Mouse (Mus musculus) limb, embryonic 14.5 days (tissue): ENCODE data around the gene Hoxd12. TPM values are rescaled to one million over a fixed set of nuclear protein-coding genes. Genes with fewer than 3 reads are reported as not detected.

ENCODE experiments used
- ATAC-seq: fragments of 200-750 bp; cut with Nextera tagmentation; 2 replicates; pipeline ENCODE4 v1.8.0; 2017; ENCODE audit warnings: low read depth, moderate number of reproducible peaks, moderate TSS enrichment; ENCODE audit not compliant: low FRiP score
- DNase-seq: peaks from one replicate; pipeline ENCODE4 v3.0.0-alpha.2; 2015; ENCODE audit warnings: low spot score
- H3K27ac ChIP-seq: fragments of 300-500 bp; sonication (generic); replicated peaks from 2 replicates; pipeline ENCODE4 v1.5.1; 2014; ENCODE audit warnings: low read depth, mild to moderate bottlenecking, low read length, moderate library complexity, mixed read lengths
- H3K27me3 ChIP-seq: fragments of 300-500 bp; sonication (generic); 2 replicates; pipeline ENCODE4 v1.6.1; 2014; ENCODE audit warnings: low read length, mixed read lengths; ENCODE audit not compliant: control insufficient read depth, insufficient read depth
- H3K36me3 ChIP-seq: fragments of 300-500 bp; sonication (generic); 2 replicates; pipeline ENCODE4 v1.6.1; 2014; ENCODE audit warnings: mild to moderate bottlenecking, low read length, moderate library complexity, mixed read lengths; ENCODE audit not compliant: control insufficient read depth, insufficient read depth
- H3K4me1 ChIP-seq: fragments of 300-500 bp; sonication (generic); 2 replicates; pipeline ENCODE4 v1.6.1; 2014; ENCODE audit warnings: antibody characterized with exemption, low read length, mixed read lengths; ENCODE audit not compliant: control insufficient read depth, insufficient read depth
- H3K4me2 ChIP-seq: fragments of 300-500 bp; sonication (generic); replicated peaks from 2 replicates; pipeline ENCODE4 v1.6.1; 2014; ENCODE audit warnings: low read depth, mild to moderate bottlenecking, low read length, moderate library complexity; ENCODE audit not compliant: severe bottlenecking
- H3K4me3 ChIP-seq: fragments of 300-500 bp; sonication (generic); replicated peaks from 2 replicates; pipeline ENCODE4 v1.5.1; 2014; ENCODE audit warnings: low read length
- H3K9ac ChIP-seq: fragments of 300-500 bp; sonication (generic); 2 replicates; pipeline ENCODE4 v1.6.1; 2014; ENCODE audit warnings: mild to moderate bottlenecking, low read depth, low read length, moderate library complexity; ENCODE audit not compliant: severe bottlenecking
- H3K9me3 ChIP-seq: fragments of 300-500 bp; sonication (generic); 2 replicates; pipeline ENCODE4 v1.6.1; 2016; ENCODE audit warnings: low read length; ENCODE audit not compliant: control insufficient read depth
- POLR2A ChIP-seq: fragments of 200-500 bp; IDR thresholded peaks from 2 replicates; pipeline ENCODE4 v1.8.0; 2012; ENCODE audit warnings: inconsistent platforms, mild to moderate bottlenecking, moderate library complexity, borderline replicate concordance; ENCODE audit not compliant: insufficient read depth, insufficient read length; ENCODE audit errors: extremely low read depth
- WGBS: fragments of 180-500 bp; shearing (Covaris S2); extraction: QIAGEN DNeasy Blood & Tissue Kit; methylation state at CpG from one replicate; pipeline ENCODE4 v1.1.7; 2014; 5-methylcytosine and 5-hydroxymethylcytosine counted together
- polyA plus RNA-seq, 2 experiments: library from polyadenylated mRNA; depleted of rRNA in 1 of 2; stranded (reverse) in 1 of 2; unstranded in 1 of 2; fragments of >200 nt; fragmentation: Nextera tagmentation in 1 of 2; extraction: Ambion mirVana in 1 of 2; gene quantifications; 2 replicates each; pipeline versions ENCODE4 v1.2.1 to v1.2.3; 2012 to 2014

Hoxd12 gene
- polyA plus RNA-seq, 2 experiments = 38.4 to 43.3 TPM

GRCm38 (mm10) chr2:74656632-74657021 lies 18.2 kb upstream of the Hoxd12 start:
- Histone ChIP-seq H3K27me3 (peaks cover 37% of the 10 kb centered on the region), H3K27ac (peak overlapping the region; percentile 96), H3K36me3 (peaks cover 7% of the 10 kb centered on the region; the same call in 1 of the 2 replicates), H3K4me3 (peak overlapping the region; percentile 51), H3K4me2 (peak overlapping the region; percentile 57), H3K9me3 (no peaks in the 10 kb centered on the region), H3K4me1 (peaks cover 5% of the 10 kb centered on the region; the same call in 1 of the 2 replicates), H3K9ac (peak overlapping the region; percentile 98)
- 3% methylated on average over 4 of the region's 4 CpGs for WGBS
- peak; percentile 40 for DNase-seq
- ATAC-seq = no peak
- TF ChIP-seq POLR2A = no peak

DNA sequence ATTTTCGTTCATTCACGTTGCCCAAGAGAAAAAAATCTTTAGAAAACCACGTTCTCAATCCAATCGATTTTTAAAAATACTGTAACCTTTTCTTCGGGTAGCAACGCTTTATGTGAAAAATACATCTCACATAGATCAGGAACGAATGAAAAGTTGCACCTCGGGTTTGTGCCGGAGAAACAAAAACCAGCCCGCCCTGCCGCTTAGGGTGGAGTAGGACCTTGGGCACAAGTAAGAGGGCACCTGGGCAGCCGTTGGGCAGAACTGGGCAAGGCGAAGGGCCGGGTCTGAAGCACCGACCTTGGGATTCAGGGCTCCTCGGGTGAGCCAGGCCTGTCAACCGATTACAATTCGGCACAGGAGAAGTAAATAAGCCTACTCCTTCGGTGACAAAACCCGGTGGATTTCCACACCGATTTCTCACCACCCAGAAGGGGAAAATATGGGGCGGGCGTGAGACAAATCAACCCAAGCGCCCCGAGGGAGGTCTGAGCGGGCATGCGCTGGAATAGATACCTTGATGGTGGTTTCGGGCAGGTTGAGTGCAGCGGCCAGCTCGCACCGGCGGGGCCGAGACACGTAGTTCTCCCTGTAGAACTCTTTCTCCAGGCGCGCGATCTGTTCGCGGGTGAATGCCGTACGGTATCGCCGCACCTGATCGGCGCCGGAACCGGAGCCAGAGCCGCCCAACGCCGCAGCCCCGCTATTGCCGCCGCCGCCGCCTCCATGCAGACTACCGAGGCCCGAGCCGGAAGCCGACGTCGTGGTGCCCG lies 17.4 kb upstream of the Hoxd12 start:
- peak overlapping the region; percentile 51 for H3K4me3 ChIP-seq
- H3K9ac ChIP-seq = peak overlapping the region; percentile 98
- TF ChIP-seq POLR2A = no peak
- DNase-seq (no peak), ATAC-seq (no peak)
- peak overlapping the region; percentile 96 for H3K27ac ChIP-seq
- peaks cover 2% of the 10 kb centered on the region; the same call in 1 of the 2 replicates for H3K4me1 ChIP-seq
- H3K36me3 ChIP-seq = peaks cover 7% of the 10 kb centered on the region; the same call in 1 of the 2 replicates
- 3% methylated on average over 62 of the region's 62 CpGs for WGBS
- H3K9me3 ChIP-seq = no peaks in the 10 kb centered on the region
- H3K4me2 ChIP-seq = peak overlapping the region; percentile 57
- H3K27me3 ChIP-seq = peaks cover 35% of the 10 kb centered on the region

DNA sequence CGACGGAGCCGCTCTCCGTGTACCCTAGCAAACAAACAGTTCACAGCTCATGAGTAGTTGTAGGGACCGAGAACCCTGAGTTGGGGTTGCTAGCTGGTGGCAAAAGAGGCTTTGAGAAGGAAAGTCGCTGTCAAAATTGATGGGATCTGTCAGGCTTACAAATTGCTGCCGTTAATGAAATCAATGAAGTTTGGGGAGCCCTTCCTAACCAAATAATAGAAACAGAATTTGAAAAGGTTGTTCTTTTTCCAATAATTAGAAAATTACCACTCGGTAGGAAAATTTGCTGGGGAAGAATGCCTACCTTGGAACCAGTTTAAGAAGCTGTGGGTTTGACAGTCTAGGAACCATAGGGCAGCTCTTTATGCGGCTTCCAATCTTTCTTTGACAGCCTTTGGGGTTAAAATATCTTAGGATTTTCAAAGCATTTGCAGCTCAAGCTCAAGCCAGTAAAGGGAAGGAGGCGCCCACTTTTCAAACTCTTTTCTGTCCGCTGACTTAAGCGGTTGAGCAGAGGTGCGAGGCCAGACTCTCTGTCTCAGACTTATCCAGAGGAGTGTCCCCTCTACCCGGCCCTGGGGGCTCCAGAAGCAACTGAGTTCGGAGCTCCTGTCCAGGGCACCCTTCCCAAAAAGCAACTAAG lies 16.7 kb upstream of the Hoxd12 start:
- Histone ChIP-seq H3K4me2 (peak overlapping the region; percentile 57), H3K4me3 (peak overlapping the region; percentile 51), H3K9ac (peak overlapping the region; percentile 98), H3K9me3 (no peaks in the 10 kb centered on the region), H3K36me3 (peaks cover 7% of the 10 kb centered on the region; the same call in 1 of the 2 replicates), H3K27me3 (peaks cover 32% of the 10 kb centered on the region), H3K4me1 (peaks cover 2% of the 10 kb centered on the region; the same call in 1 of the 2 replicates), H3K27ac (peak overlapping the region; percentile 96)
- ATAC-seq (no peak), DNase-seq (no peak)
- no peak for TF ChIP-seq POLR2A
- 2% methylated on average over 15 of the region's 15 CpGs for WGBS

DNA sequence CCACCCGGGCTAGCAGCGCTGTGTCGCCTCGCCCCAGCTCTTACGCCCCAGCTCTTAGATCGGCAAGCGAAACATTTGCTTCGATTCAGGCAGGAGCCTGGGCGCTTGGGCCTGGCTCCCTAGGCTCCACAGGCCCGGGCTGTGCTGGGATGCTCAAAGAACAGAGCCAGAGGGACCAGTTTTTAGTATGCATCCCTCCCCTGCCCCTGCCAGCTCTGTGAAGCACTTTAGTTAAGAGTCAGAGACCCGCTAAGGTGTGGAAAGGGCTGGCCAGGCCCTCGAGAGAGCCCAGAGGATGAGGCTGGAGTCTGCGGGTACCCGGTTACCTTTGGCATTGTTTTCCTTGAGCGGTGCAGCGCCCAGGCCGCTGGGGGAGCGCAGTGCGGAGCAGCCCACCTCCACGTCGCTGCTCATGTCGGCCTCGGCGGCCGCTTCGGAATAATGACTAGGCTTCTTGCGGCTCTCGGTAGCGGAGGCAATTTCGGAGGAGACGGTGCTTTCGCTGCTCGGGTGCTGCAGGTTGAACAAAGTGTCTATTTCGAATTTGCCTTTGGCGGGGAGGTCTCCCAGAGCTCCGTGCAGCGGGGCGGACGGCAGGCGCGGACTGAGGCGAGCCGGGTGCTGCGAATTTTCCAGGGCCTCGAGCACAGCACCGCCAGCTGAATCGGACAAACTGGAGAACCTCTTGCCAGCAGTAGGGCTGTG lies 16.0 kb upstream of the Hoxd12 start:
- Histone ChIP-seq H3K4me2 (peak overlapping the region; percentile 57), H3K27me3 (peaks cover 30% of the 10 kb centered on the region), H3K4me1 (peaks cover 2% of the 10 kb centered on the region; the same call in 1 of the 2 replicates), H3K9me3 (no peaks in the 10 kb centered on the region), H3K4me3 (peak overlapping the region; percentile 51), H3K9ac (peak overlapping the region; percentile 98), H3K36me3 (peaks cover 5% of the 10 kb centered on the region; the same call in 1 of the 2 replicates), H3K27ac (peak overlapping the region; percentile 96)
- DNase-seq (peak; percentile 15), ATAC-seq (no peak)
- TF ChIP-seq POLR2A = no peak
- 1% methylated on average over 45 of the region's 47 CpGs for WGBS

DNA sequence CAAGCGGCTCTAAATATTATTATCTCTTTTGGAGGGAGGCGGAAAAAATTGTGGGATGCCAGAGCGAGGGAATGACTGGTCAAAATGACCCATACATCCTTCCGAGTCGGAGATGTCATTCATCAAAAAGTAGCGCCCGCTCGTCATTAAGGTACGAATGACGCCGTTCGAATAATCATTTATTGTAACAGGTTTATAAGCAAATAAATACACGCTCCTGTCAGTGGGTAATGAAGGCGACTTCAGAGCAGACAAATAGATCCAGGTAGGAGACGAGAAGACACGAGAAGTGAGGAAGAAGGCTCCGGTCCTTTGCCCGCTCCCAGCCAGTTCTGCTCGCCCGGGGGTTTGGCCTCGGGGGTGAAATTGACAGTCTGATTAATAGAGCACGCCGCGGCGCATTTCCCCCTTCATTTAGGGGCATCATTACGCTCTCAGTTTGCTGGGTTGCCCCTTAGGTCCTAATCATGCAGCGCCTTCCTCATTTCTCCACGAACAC lies 15.3 kb upstream of the Hoxd12 start, which contains the start of gene Evx2:
Evx2 (minus strand) TSS at position 51 of the 499 bp plus-strand sequence.
- Histone ChIP-seq H3K27me3 (peaks cover 30% of the 10 kb centered on the region), H3K4me2 (peak within 1 kb of the TSS; percentile 57), H3K36me3 (peaks cover 3% of the 10 kb centered on the region; the same call in 1 of the 2 replicates), H3K4me3 (peak within 1 kb of the TSS; percentile 51), H3K9me3 (no peaks in the 10 kb centered on the region), H3K9ac (peak within 1 kb of the TSS; percentile 98), H3K27ac (peak within 1 kb of the TSS; percentile 96), H3K4me1 (peaks cover 2% of the 10 kb centered on the region; the same call in 1 of the 2 replicates)
- no peak for ATAC-seq
- peak; percentile 24 for DNase-seq
- WGBS = under 1% methylated on average over 28 of the region's 28 CpGs
- 0 out of 2 replicates have a peak, but pooled peaks have one; percentile 28 for TF ChIP-seq POLR2A
